Mouse (Mus musculus): ENCODE results near the gene Ptpn20. TPM values are rescaled to one million over a fixed set of nuclear protein-coding genes. Genes with fewer than 3 reads are reported as not detected.

Gene Ptpn20
- polyA plus RNA-seq, 1 experiment from 2014 or later: 0.04 TPM

GRCm38 (mm10) chr14:33666301-33666700 lies 77.3 kb downstream of the Ptpn20 start:
- ATAC-seq: no peak
- Histone ChIP-seq H3K4me2 (replicated peaks; ENCODE audit: low read depth) (no peak overlapping the region), H3K9me3 (ENCODE audit: control insufficient read depth) (no peaks in the 10 kb centered on the region), H3K4me1 (replicated peaks; ENCODE audit: control insufficient read depth, insufficient read depth, low read length) (no peaks in the 10 kb centered on the region), H3K36me3 (ENCODE audit: control insufficient read depth, insufficient read depth) (no peaks in the 10 kb centered on the region), H3K27ac (ENCODE audit: low read depth, low read length) (no peak overlapping the region), H3K27me3 (replicated peaks; ENCODE audit: control insufficient read depth, insufficient read depth, low read length) (no peaks in the 10 kb centered on the region), H3K4me3 (ENCODE audit: low read depth, low read length) (no peak overlapping the region), H3K9ac (ENCODE audit: low read depth, low read length) (no peak overlapping the region)
- 81% methylated on average over 6 of the region's 6 CpGs for WGBS
- TF ChIP-seq CTCF (IDR thresholded peaks at IDR 0.05; ENCODE audit: low read depth): no peak

- no peak overlapping the region for H3K27ac ChIP-seq (ENCODE audit: low read depth, low read length)
These were observed 80.9 kb downstream of the Ptpn20 start for GRCm38 (mm10) chr14:33669891-33670290.

GRCm38 (mm10) chr14:33673350-33674087 lies 84.5 kb downstream of the Ptpn20 start:
- H3K36me3 ChIP-seq (ENCODE audit: control insufficient read depth, insufficient read depth): no peaks in the 10 kb centered on the region
- H3K27ac ChIP-seq (ENCODE audit: low read depth, low read length): no peak overlapping the region
- no peaks in the 10 kb centered on the region for H3K4me1 ChIP-seq (replicated peaks; ENCODE audit: control insufficient read depth, insufficient read depth, low read length)
- no peak overlapping the region for H3K4me3 ChIP-seq (ENCODE audit: low read depth, low read length)
- H3K9me3 ChIP-seq (ENCODE audit: control insufficient read depth): no peaks in the 10 kb centered on the region
- 67% methylated on average over 5 of the region's 5 CpGs for WGBS
- H3K4me2 ChIP-seq (replicated peaks; ENCODE audit: low read depth): no peak overlapping the region
- no peak overlapping the region for H3K9ac ChIP-seq (ENCODE audit: low read depth, low read length)
- H3K27me3 ChIP-seq (replicated peaks; ENCODE audit: control insufficient read depth, insufficient read depth, low read length): no peaks in the 10 kb centered on the region
- no peak for ATAC-seq
- peak; percentile 90 for TF ChIP-seq CTCF (IDR thresholded peaks at IDR 0.05; ENCODE audit: low read depth)

More at GRCm38 (mm10) chr14:33669891-33670290, 80.9 kb downstream of the Ptpn20 start:
- Histone ChIP-seq H3K9ac (ENCODE audit: low read depth, low read length) (no peak overlapping the region), H3K4me1 (replicated peaks; ENCODE audit: control insufficient read depth, insufficient read depth, low read length) (no peaks in the 10 kb centered on the region), H3K36me3 (ENCODE audit: control insufficient read depth, insufficient read depth) (no peaks in the 10 kb centered on the region), H3K27me3 (replicated peaks; ENCODE audit: control insufficient read depth, insufficient read depth, low read length) (no peaks in the 10 kb centered on the region), H3K4me2 (replicated peaks; ENCODE audit: low read depth) (no peak overlapping the region), H3K4me3 (ENCODE audit: low read depth, low read length) (no peak overlapping the region), H3K9me3 (ENCODE audit: control insufficient read depth) (no peaks in the 10 kb centered on the region)
- no peak for TF ChIP-seq CTCF (IDR thresholded peaks at IDR 0.05; ENCODE audit: low read depth)
- WGBS: 75% methylated on average over 11 of the region's 11 CpGs
- no peak for ATAC-seq

- H3K27me3 ChIP-seq (replicated peaks; ENCODE audit: control insufficient read depth, insufficient read depth, low read length): no peaks in the 10 kb centered on the region
- WGBS: 89% methylated on average over 6 of the region's 6 CpGs
- H3K4me2 ChIP-seq (replicated peaks; ENCODE audit: low read depth): no peak overlapping the region
- no peak overlapping the region for H3K27ac ChIP-seq (ENCODE audit: low read depth, low read length)
- H3K9ac ChIP-seq (ENCODE audit: low read depth, low read length): no peak overlapping the region
- ATAC-seq: no peak
- no peak overlapping the region for H3K4me3 ChIP-seq (ENCODE audit: low read depth, low read length)
- TF ChIP-seq CTCF (IDR thresholded peaks at IDR 0.05; ENCODE audit: low read depth): no peak
- H3K9me3 ChIP-seq (ENCODE audit: control insufficient read depth): no peaks in the 10 kb centered on the region
- H3K4me1 ChIP-seq (replicated peaks; ENCODE audit: control insufficient read depth, insufficient read depth, low read length): no peaks in the 10 kb centered on the region
- no peaks in the 10 kb centered on the region for H3K36me3 ChIP-seq (ENCODE audit: control insufficient read depth, insufficient read depth)
These were observed 89.0 kb downstream of the Ptpn20 start for GRCm38 (mm10) chr14:33677996-33678395.

- H3K4me2 ChIP-seq (replicated peaks; ENCODE audit: low read depth): no peak overlapping the region
- no peak overlapping the region for H3K27ac ChIP-seq (ENCODE audit: low read depth, low read length)
- H3K4me1 ChIP-seq (replicated peaks; ENCODE audit: control insufficient read depth, insufficient read depth, low read length): no peaks in the 10 kb centered on the region
- no peaks in the 10 kb centered on the region for H3K9me3 ChIP-seq (ENCODE audit: control insufficient read depth)
- H3K27me3 ChIP-seq (replicated peaks; ENCODE audit: control insufficient read depth, insufficient read depth, low read length): no peaks in the 10 kb centered on the region
- no peak overlapping the region for H3K4me3 ChIP-seq (ENCODE audit: low read depth, low read length)
- ATAC-seq: no peak
- no peak for TF ChIP-seq CTCF (IDR thresholded peaks at IDR 0.05; ENCODE audit: low read depth)
- H3K9ac ChIP-seq (ENCODE audit: low read depth, low read length): no peak overlapping the region
- WGBS: 88% methylated on average over 3 of the region's 3 CpGs
- H3K36me3 ChIP-seq (ENCODE audit: control insufficient read depth, insufficient read depth): no peaks in the 10 kb centered on the region
These were observed 89.7 kb downstream of the Ptpn20 start for GRCm38 (mm10) chr14:33678740-33679139.

GRCm38 (mm10) chr14:33680621-33681020 lies 91.6 kb downstream of the Ptpn20 start:
- no peak overlapping the region for H3K9ac ChIP-seq (ENCODE audit: low read depth, low read length)
- H3K4me2 ChIP-seq (replicated peaks; ENCODE audit: low read depth): no peak overlapping the region
- no peak for ATAC-seq
- no peaks in the 10 kb centered on the region for H3K4me1 ChIP-seq (replicated peaks; ENCODE audit: control insufficient read depth, insufficient read depth, low read length)
- no peaks in the 10 kb centered on the region for H3K9me3 ChIP-seq (ENCODE audit: control insufficient read depth)
- 90% methylated on average over 6 of the region's 6 CpGs for WGBS
- H3K27ac ChIP-seq (ENCODE audit: low read depth, low read length): no peak overlapping the region
- H3K4me3 ChIP-seq (ENCODE audit: low read depth, low read length): no peak overlapping the region
- H3K36me3 ChIP-seq (ENCODE audit: control insufficient read depth, insufficient read depth): no peaks in the 10 kb centered on the region
- no peak for TF ChIP-seq CTCF (IDR thresholded peaks at IDR 0.05; ENCODE audit: low read depth)
- H3K27me3 ChIP-seq (replicated peaks; ENCODE audit: control insufficient read depth, insufficient read depth, low read length): no peaks in the 10 kb centered on the region
